Mouse (Mus musculus) activated CD4-positive, CD25-positive, alpha-beta regulatory T cell, adult 4 months (primary cell): ENCODE data around the gene Col3a1. TPM values are rescaled to one million over a fixed set of nuclear protein-coding genes. Genes with fewer than 3 reads are reported as not detected.

Experiments used
- polyA plus RNA-seq, 2 experiments: library from polyadenylated mRNA; unstranded; fragments of 100-300 nt; shearing (Covaris generic); gene quantifications; one replicate each; pipeline ENCODE4 v1.2.1; 2017

The Col3a1 gene
- polyA plus RNA-seq, 2 experiments from 2014 or later: not detected

Other genes with a start within 250 kb of the Col3a1 start
- gene Col5a2, start 191.7 kb downstream of the Col3a1 start, polyA plus RNA-seq: under 1 TPM in 1 of 2 experiments, not detected in 1; 0.33 TPM